Mouse (Mus musculus): ENCODE results near the gene Msl2.
A peak's percentile ranks its signal among the peaks of the same experiment; 100 is the strongest.

Msl2 gene

DNA sequence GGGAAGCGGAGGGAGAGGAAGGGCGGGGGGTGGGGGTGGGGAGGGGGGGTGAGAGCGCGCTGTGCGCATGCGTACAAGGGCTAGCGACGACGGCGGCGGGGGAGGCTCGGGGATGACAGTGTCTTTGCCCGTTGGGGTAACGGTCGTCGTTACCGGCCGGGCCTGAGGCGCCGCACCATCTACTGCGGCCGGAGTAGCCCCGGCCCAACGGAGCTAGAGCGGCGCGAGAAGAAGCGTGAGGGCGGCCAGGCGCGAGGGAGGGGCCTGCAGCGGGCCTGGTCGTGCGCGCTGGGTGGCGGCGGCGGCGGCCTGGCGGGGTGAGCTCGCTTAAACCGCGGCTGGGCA lies at the start of gene Msl2:
TSS of gene Msl2 (plus strand) at position 115 of the 345 bp plus-strand sequence.
- DNase-seq (ENCODE audit: low read depth, low spot score), result no peak

DNA sequence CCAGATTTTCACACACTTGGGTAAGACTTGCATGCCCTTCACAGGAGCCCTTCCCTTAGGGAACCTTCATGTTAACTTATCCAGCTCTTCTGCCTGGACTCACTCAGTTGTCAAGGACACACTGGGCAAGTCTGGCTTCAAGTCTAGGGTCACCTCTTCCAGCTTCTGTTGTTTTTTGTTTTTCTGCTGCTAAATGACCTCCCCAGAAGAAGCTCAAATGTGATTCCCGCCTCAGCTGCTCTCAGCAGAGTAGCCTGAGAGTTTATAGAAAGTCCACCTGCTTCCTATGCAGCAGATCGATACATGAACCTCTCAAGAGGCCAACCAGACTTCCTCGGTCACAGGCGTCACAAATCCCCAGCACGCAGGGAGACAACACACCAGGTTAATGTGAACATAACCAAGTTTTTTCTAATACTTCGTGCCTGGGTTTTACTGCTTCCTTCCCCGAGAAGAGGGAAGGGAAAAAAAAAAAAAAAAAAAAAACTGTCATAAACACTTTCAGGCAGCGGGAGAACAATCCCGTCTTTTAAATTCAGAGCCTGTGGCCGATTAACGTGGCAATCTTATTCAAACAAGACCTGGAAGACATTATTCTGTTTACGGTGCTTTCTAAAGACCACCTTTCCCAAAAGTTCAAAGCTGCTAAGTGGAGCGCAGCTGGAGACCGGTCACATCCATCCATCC lies 40.0 kb upstream of the Msl2 start:
- DNase-seq (ENCODE audit: low read depth, low spot score), result no peak

DNA sequence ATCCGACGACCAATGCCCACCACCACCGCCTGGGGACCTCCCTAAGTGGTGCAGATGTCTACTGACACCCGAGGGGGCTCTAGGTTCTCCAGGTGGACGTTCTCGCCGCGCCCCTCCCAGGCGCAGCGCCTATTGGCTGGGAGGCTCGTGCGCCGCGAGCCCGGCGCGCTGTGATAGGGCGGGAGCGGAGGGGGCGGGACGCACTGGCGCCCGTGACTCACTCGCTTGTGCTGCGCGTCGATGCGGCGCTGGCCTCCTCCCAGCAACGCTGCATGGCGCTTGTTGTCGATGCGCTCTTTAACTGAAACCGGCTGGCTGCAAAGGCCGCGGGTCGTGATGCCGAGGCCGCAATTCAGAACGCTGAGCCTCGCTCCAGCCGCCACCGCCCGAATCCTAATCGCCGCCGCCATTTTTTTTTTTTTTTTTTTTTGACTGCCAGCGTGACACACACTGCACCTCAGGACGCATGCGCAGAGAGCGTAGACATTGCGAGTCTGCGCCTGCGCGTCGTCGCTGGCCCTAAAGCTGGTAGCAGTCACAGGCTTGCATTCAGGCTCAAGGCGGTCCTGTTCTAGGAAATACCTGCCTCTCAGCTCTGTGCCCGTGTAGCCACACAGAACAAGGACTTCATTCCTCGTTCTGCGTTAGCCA lies 39.3 kb upstream of the Msl2 start, which contains the start of gene Pccb:
TSS of gene Pccb (minus strand) at position 451 of the 651 bp plus-strand sequence.
- DNase-seq (ENCODE audit: low read depth, low spot score), result peak; percentile 99

DNA sequence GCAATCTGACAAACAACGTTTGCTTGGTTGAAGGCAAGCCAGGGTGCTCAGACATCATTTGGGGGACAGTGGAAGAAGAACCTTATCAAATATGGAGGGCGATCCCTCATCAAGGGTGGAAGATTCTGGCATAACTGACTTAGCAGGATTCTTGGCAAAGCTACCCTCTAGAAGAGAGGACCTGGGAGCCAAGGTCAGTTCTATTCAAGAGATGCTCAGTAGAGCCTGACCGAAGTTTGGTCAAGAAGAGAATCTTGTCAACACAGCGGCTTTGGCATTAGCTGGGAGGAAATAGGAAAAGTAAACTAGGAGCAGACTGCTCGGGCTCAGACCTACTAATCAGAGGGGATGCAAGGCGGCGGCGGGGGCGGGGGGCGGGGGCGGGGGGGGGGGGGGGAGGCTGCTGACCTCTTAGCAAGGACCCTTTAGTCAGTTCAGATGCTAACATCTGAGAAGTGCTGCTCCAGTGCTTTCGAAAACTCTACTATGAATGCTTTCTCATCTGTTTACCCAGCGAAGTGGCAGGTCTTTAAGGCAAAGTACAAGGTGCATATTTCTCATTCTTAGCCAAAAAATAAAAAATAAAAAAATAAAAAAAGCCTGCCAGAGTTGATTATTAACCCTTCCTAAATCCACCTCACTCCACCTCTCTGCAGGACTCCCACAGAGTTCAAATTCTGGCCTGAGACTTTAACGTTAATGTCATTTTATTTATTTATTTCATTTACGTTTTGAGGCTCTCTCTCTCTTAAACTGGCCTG lies 37.9 kb upstream of the Msl2 start:
- no peak for DNase-seq (ENCODE audit: low read depth, low spot score)

DNA sequence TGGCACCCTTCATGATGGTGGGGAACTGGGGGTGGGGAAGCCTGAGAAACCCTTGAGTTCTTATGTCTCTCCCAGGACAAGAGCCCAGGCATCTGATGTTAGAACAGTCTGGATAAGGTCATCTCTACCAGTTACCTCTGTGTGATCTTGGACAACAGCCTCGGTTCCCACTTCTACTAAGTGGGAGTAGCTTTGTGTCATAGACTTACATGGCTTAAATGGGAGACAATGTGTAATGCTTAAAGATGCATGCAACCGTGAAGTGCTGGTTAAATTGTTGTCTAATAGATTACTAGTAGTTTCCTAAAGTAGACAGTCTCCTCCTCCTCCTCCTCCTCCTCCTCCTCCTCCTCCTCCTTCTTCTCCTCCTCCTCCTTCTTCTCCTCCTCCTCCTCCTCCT lies 37.0 kb upstream of the Msl2 start:
- no peak for DNase-seq (ENCODE audit: low read depth, low spot score)

DNA sequence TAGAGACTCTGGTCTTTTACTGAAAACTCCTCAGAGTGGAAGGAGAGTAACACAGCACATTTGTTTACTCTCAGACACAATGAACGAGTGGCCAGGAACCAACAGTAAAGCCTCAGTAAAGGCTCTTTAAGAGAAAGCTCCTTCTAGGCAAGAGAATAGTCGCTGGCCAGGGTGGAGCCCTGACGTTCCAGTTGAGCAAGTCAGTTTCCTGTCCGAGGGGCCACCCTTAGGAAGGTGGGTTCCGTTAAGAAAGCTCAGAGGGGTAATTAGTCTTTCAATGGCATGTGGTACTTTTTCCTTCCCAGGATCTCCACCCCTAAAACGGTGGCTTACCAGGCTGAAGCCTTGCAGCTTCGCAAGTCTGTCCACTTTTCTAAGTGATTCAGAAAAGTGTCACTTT lies 36.5 kb upstream of the Msl2 start:
- DNase-seq (ENCODE audit: low read depth, low spot score), result no peak

DNA sequence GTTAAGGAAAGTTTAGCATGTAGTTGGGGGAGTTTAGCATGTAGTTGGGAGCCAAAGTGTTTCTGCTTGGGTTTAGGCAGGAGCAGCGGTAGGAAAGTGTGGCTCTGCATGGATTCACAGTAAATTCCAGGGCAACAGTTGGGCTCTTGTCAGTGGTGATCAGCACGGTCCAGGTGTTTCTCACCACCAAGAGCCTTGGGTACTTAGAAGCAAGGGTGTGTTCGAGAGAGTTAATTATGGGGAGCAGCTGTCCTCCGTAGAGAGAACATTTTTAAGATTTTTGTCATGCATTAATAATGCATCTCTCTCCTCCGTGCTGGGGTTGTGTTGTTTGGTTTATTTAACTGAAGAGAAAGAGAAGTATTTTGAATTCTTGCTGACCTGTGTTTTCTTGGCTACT lies 35.3 kb upstream of the Msl2 start:
- DNase-seq (ENCODE audit: low read depth, low spot score), result no peak

DNA sequence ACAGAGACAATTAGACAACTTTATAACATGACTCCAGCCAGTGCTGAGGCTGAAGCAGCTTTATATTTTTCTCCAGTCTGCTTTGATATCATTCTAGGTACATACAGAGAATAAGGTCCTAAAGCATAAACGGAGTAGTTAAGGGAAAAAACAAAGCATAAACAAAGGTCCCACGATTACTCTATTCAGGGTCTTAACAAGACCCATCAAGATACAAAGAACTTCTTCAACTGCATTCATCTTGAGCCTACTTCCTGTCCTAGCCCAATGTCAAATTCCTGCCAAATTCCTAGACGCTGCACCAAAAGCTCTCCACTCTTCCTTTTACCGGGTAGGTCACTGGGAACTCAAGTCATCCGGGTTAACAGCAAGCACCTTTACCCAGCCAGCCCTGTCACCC lies 32.4 kb upstream of the Msl2 start:
- DNase-seq (ENCODE audit: low read depth, low spot score), result no peak

DNA sequence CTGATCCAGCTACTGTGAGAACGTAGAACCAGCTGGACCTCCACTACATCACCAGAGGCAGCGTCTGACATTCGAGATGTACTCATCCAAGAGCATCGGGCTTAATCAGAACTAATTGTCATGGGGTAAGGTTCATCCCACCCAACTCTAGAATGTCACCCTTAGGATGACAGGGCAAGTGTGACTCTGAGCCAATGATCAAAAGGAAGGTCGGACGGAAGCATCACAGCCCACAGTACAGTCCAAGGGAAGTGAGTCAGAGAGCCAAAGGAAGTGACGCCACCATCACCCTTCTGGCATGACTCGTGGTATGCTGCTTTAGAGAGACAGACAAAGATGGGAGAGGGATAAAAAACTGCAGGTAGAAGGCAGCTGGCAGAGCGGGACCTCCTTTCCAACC lies 31.7 kb upstream of the Msl2 start:
- DNase-seq (ENCODE audit: low read depth, low spot score), result no peak

DNA sequence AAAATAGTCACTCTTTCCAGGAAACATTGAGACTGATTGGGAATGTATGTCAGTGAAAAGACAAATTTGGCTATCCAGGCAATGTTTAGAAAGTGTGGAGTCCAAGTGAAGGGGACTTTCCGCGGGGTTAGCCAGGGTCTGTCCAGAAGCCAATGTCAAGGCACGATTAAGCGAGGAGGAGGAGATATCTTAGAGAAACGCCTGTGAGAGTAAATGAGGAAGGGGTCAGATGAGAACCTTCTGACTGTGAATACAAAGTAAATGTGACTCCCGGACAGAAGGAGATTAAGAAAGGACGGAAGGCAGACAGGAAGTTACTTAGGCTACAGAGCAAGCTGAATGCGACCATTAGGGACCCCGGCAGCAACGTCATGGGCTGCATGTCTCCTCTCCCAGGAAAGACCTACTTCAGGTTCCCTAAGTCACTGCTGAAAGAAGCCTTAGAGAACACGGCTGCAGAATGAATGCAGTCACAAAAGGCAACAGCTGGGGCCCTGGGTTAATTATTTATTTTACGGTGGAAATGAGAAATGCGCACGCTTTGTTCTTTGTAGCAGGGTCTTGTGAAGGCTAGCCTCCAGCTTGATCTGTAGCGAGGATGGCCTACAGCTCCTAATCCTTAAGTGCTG lies 28.1 kb upstream of the Msl2 start:
- no peak for DNase-seq (ENCODE audit: low read depth, low spot score)

DNA sequence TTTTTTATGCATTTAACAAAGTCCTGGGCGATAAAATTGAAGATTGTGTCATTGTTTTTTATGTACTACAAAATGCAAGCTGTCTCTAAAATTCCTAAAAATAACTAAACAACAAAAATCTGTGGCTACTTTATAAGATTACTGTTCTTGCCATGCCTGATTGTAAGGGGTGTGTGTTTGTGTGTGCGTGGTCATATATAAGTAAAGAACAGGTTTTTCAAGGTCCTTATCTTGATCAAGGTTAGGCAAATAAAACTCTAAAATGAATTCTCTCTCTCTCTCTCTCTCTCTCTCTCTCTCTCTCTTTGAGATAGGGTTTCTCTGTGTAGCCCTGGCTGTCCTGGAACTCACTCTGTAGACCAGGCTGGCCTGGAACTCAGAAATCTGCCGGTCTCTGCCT lies 21.9 kb upstream of the Msl2 start:
- no peak for DNase-seq (ENCODE audit: low read depth, low spot score)

DNA sequence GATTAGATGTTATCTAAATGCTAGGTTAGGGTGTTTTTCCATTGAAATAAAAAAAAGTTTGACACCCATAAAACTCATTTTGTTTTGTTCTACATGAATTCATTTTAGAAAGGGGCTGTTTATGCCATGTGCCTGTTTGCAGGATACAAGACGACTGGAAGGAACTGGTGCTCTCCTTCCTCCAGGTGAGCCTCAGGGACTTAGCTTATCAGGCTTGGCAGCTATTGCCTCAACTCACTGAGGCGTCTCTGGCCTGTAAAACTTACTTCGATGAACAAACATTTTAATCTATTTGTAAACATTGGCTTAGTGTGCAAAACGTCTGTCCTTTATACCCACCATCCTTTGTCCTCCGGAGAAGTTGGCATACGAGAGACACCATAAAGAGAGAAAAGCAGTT lies 21.2 kb upstream of the Msl2 start:
- DNase-seq (ENCODE audit: low read depth, low spot score), result no peak

DNA sequence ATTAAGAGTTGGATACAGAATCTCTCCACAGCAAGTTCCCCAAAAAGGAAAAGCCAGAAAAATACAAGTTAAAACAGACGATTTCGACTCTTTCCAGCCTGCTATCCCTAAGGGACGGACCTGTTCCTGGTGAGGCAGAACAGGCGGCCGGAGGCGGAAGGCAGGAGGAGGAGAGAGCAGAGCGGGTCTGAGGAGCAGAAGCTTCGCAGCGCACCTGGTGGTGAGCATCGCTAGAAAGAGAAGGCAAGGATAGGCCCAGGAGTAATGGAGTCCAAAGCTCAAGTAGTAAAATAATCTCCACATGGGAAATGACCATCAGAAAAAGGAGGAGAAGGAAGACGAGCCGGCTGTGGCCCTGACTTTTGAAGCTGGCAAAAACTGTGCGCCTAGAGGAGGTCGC lies 20.6 kb upstream of the Msl2 start:
- no peak for DNase-seq (ENCODE audit: low read depth, low spot score)

DNA sequence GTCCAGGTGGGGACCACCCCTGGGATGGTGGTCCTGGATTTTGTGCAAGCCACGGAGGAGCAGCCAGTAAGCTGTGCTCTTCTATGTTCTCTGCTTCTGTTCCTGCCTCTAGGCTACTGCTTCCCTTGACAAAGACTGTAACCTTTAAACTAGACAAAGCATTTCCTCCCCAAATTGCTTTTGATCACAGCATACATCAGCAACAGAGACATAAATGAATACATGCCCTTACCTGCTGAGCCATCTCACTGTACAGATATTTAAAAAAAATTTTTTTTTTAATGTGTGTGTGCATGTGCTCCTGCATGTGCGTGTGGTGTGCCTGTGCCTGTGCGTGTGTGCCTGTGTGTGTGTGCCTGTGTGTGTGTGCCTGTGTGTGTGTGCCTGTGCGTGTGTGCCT lies 16.7 kb upstream of the Msl2 start:
- DNase-seq (ENCODE audit: low read depth, low spot score), result no peak

DNA sequence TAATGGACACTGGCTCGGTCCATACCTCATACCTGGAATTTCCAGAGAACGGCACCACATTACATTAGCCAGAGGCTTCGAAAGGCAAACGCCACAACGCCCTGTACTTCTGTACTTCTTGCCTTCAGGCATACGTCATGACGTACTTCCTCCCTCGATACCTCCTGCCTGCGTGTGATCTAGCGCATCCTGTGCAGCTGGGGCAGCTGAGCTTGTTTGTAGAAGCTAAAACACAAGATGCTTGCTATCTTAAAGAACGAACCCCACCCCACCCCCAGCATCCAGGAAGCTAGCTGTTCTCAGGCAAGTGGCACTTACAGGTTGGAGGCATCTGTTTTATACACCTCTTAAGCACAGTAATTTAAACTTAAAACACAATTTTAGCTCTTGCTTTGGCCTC lies 12.9 kb upstream of the Msl2 start:
- DNase-seq (ENCODE audit: low read depth, low spot score), result no peak

DNA sequence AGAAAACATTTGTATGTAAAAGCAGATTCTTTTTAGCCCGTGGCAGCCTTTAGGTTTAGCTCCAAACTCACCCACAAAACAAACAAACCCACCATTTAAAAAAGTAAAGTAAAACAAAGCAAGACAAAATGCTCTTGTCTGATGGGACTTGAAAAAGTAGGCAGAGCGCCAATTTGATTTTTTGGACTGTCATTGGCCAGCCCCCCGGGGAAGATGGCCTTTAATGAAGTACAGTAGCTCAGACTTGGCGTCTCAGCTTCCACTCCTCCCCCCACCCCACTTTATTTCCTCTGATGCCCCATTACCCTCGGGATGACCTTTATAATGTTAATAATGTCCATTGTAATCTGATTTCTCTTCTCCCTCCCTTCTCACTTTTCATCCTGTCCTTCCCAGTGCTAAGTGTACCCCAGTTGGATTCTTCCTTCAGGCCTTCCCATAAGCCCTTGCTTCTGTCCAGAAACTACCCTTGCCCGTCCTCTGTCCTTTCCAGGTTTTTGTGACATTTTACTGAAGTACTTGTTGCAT lies 11.6 kb upstream of the Msl2 start:
- no peak for DNase-seq (ENCODE audit: low read depth, low spot score)

DNA sequence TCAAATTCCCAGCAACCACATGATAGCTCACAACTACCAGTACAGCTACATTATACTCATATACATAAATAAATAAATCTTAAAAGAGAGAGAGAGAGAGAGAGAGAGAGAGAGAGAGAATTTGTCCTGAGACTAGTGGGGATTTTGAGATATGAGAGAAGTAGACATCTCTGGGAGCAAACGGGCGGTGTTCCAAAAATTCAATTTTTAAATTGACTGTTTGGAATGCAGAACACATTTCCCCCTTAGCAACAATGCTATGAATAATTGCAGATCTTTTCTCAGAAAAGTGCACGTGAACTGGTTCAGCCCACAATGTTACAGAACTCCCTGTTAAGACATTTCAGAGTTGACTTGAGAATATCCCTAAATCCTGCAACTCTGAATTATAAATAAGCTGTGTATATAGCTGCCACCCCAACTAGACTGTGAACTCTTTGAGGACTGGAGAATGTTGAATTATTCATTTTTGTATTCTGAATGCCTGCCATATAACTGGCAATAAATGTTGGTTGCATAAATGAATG lies 8.8 kb upstream of the Msl2 start:
- DNase-seq (ENCODE audit: low read depth, low spot score), result no peak

DNA sequence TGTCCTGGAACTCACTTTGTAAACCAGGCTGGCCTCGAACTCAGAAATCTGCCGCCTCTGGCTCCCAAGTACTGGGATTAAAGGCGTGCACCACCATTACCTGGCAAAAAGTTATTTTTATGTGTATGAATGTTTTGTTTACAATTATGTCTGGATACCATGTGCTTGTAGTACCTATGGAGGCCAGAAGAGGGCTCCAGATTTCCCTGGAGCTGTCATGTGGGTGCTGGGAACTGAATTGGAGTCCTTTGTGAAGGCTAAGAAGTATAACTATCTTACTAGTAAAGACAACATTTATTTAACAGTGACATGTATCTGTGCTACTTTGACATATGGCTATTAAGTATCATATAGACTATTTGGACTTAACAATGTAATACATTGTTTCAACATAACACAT lies 4.1 kb upstream of the Msl2 start:
- no peak for DNase-seq (ENCODE audit: low read depth, low spot score)

DNA sequence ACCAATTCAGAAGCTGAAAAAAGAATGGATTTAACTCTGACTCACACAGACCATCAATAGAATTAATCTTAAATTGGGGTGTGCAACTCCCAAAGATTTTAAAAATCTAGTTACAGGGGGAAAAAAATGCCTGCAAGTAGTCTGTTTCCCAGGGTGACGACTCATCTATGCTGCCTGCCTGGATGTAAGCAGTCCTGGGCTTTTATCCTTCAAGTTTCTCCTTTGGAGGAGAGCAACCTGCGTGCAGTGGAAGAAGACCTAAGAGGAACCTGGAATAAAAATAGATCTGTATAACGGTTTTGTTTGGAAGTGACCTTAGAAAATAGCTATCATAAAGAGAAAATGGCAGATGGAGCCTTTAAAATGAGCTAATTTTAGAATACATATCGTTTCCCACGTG lies 1.4 kb upstream of the Msl2 start:
- no peak for DNase-seq (ENCODE audit: low read depth, low spot score)

DNA sequence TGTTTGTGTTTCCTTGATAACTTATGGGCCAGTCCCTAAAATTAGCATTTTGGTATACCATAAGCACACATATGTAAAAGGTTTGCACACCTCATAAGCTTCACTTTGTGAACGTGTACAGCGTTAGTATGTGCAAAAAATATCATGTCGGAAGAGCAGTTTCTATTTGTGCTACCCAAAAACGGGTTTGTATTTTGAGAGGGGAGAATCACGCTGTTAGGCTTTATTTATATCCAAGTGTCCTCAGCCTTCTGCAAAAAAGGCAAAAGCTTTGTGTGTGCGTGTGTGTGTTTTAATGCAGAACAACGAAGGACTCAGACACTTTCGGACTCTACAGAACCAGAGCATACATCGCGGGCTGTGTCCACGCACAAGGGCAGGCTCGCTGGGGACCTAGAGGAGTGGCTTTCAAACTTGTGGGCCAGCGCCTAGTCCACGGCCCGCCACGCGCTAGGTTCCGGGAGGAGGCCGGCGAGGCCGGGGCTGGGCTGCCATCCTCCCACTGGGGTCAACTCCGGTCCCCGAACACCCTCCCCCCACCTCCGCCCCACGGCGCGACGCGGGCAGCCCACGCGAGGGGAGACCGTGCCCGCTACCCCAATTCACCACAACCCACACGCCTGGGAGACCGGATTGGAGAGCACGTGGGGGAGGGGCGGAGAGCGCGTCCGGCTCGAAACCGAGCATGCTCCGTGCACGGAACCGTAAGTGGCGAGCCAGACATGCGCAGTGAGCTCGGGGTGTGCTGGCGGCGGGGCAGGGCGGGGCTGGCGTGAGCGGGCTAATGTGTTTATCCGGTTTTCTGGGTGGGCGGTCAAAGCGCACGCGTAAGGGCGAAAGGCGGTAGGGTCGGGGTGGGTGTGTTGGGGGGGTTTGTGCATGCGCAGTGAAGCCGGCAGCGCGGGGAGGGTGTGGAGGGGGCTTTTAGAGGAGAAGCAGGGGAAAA lies 587 bp upstream of the Msl2 start:
- peak; percentile 100 for DNase-seq (ENCODE audit: low read depth, low spot score)

All from skeletal muscle tissue, adult 2 months (tissue).